Mouse (Mus musculus): Measurements from ENCODE around the gene Setx. TPM values are rescaled to one million over a fixed set of nuclear protein-coding genes. Genes with fewer than 3 reads are reported as not detected.
"Not testable (repeated sequence)": the region's sequence is repeated elsewhere in the genome, so short reads cannot be mapped to it uniquely, and the experiment has no call there.

Setx gene
- 40.2 and 42.6 TPM in 2 replicates for total RNA-seq (2015)
- total RNA-seq (2017) = 75.1 and 91.8 TPM in 2 replicates

DNA sequence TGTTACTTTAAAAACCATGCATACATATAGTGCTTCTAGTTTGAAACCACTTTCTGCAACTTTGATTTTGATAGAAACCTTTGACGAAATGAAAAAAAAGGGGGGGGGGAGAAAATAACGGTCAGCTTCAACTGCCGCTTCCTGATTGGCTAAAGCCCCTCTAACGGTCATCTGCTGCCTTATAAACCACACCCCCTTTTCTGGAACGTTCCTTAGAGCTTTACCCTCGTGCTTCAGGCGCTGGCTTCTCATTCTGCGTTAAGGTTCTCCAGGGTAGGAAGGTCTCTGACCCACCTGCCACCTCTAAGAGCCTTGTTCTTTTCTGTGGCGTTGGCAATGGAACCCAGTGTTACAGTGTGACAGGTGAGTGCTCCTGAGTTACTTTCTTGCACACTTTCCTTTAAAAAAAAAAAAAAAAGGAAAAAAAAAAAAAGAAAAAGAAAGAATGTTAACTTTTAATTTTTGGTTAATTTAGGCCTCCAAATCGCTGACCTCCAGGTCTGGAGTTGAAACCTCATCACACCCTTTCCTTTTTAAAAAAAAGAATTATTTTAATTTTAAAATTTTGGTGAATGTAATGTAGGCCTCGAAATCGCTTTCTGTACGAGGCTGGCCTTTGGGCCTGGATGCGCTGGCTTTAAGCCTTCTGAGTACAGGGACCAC is at the start of gene Setx:
Gene Setx, plus strand, starts transcription at position 275 of the 663 bp plus-strand sequence.
- ATAC-seq (replicated peaks; ENCODE audit: poor library complexity) = no peak

- ATAC-seq (replicated peaks; ENCODE audit: poor library complexity) = no peak
Observed at GRCm38 (mm10) chr2:29074676-29075075, 49.3 kb upstream of the Setx start.

- ATAC-seq (replicated peaks; ENCODE audit: poor library complexity) = no peak
Observed at GRCm38 (mm10) chr2:29075331-29076070, 48.5 kb upstream of the Setx start.

DNA sequence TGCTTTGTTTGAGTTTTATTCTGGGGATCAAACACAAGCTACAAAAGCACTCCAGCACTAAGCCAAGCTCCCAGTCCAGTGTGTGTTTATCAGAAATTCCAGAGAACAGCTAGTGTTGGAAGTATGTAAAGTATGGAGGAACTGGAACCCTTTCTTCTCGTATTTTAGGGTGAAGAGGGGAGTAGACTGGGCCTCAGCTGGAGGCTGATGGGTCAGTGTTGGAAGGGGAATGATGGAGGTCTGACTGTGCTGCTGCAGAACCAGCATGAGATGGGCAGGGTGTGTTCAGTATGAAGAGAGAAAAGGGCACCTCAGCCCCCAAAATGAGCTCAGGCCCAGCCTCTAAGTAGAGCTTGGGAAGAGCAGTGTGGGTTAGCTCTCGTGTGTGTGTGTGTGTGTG is 47.8 kb upstream of the Setx start:
- no peak for ATAC-seq (replicated peaks; ENCODE audit: poor library complexity)

GRCm38 (mm10) chr2:29081965-29082364 is 42.0 kb upstream of the Setx start:
- ATAC-seq (replicated peaks; ENCODE audit: poor library complexity) = no peak

DNA sequence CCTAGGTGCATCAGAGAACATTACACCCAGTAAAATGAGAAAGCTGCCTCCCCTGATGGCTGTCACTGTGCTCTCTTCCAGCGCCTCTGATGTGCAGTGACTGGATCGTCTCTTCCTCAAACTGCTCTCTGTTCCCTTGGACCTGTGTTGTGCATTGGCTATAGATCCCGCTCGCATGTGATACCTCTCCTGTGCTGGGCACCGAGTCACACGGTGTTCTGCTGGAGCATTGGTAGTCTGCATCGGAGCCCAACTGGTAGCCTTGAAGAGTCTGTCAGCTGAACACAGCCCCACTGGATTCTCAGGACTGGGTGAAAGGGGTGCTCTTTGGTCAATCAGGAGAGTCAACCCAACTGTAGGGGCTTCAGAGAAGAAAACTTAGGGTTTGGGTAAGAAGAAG is 38.0 kb upstream of the Setx start:
- ATAC-seq (replicated peaks; ENCODE audit: poor library complexity) = no peak

DNA sequence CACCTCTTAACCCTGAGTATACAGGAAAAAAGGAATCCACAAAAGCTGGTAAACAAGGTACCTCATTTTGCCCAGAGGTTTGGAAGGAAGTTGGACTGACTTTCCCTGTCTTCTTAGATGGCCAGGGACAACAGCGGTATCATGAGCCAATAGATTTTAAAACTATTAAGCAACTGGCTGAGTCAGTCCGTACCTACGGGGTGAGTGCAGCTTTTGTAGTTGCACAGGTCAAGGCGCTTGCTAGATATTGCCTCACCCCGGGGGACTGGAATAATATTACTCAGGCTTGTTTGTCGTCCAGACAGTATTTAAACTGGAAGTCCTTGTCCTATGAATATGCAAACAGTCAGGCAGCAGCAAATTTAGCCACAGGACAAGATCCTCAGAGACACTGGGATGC is 34.7 kb upstream of the Setx start:
- ATAC-seq (replicated peaks; ENCODE audit: poor library complexity) = not testable (repeated sequence)

GRCm38 (mm10) chr2:29095674-29096073 is 28.3 kb upstream of the Setx start:
- ATAC-seq (replicated peaks; ENCODE audit: poor library complexity) = no peak

DNA sequence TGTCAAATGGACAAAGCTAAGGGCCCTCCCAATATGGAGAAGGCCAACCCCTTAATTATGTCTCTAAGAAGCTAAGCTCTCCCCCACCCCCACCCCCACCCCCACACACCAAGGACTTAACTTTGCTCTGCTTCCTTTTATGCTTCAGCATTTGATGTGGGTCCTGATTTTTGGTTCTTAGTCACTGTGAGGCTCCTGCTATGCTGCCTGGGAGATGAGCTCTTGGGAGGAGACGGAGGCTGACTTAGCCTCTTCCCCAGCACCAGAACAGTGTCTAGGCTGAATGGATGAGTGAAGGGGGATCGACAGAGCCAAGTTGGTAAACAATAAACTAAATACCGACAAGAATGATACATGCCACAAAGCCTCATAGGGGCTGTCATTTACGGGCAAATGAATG is 27.2 kb upstream of the Setx start:
- ATAC-seq (replicated peaks; ENCODE audit: poor library complexity) = no peak

DNA sequence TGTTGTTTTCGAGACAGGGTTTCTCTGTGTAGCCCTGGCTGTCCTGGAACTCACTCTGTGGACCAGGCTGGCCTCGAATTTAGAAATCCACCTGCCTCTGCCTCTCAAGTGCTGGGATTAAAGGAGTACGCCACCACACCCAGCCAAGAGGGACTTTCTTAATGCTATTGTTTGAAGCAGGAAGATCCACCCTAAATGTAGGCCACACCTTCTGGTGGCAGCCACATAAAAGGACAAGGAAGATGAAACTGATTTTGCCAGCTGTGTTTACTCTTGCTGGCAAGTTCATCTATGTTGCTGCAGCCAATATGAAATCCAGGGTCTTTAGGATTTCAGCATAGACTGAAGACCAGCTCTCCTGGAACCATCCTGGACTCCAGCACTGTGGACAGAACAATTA is 26.5 kb upstream of the Setx start:
- ATAC-seq (replicated peaks; ENCODE audit: poor library complexity) = no peak

GRCm38 (mm10) chr2:29097955-29098354 is 26.0 kb upstream of the Setx start:
- not testable (repeated sequence) for ATAC-seq (replicated peaks; ENCODE audit: poor library complexity)

GRCm38 (mm10) chr2:29098786-29099185 is 25.2 kb upstream of the Setx start:
- no peak for ATAC-seq (replicated peaks; ENCODE audit: poor library complexity)

GRCm38 (mm10) chr2:29099646-29100045 is 24.3 kb upstream of the Setx start:
- no peak for ATAC-seq (replicated peaks; ENCODE audit: poor library complexity)

DNA sequence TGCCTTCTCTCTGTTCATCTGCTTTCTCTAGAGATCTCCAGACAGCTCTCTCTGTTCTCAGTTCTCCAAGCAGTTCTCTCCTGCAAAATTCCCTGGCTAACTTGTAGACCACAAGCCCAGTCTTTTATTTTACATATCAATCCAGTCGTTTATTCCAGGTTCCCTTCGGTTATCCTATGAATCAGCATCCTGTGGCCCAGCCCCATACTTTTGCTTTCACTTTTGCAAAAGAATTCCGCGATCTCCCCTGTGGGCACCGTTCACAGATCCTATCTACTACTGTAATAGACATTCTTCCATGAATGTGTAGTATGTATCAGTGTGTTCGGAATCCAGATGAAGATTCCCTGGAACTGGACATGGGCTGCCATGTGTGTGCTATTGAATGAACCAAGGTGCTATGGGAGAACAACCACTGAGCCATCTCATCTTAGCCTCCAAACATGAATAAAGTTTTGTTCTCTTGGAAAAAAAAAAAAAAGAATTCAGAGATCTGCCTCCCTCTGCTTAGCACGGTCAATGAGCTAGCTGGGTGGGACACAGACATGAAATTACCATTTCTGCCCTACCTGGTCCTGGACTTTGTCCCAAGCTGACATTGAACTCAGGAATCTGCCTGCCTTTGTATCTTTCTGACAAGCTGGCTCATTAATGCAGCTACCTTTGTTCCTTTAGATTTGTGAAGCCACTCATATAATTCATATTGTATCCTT is 23.0 kb upstream of the Setx start:
- no peak for ATAC-seq (replicated peaks; ENCODE audit: poor library complexity)

DNA sequence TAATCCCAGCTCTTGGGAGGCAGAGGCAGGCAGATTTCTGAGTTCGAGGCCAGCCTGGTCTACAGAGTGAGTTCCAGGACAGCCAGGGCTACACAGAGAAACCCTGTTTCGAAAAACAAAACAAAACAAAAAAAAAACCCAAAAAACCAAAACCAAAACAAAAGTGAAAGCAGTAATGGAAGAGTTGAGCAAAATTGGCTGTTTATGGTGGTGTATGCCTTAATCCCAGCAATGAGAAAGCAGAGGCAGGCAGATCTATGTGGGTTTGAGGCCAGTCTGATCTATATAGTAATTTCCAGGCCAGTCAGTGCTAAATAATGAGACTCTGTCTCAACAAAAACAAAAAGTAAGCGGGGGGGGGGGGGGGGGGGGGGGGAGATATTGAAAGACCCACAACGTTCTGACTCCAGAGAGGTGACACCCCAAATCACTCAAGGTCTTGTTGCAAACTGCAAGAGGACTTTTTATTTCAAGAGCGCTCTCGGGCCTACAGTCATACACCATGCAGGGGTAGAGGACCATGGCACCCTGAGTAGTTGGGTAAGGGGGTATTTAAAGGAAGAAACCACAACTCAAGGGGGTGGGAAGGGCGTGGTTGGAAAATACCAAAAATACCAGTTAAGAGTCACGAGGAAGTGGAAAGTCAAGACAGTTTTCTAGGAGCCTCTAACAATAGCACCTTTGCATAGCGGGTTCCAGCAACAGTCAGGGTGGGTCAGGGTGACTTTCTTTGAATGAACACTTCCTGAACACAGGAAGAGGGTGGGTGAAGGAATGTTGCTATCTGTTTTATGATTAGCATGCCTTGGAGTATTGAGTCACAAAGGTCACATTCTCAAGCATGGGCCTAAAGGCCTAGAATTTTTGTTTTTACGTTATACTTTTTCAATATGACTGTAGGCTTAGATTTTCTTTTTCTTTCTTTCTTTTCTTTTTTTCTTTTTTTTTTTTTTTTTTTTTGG is 21.3 kb upstream of the Setx start:
- not testable (repeated sequence) for ATAC-seq (replicated peaks; ENCODE audit: poor library complexity)

DNA sequence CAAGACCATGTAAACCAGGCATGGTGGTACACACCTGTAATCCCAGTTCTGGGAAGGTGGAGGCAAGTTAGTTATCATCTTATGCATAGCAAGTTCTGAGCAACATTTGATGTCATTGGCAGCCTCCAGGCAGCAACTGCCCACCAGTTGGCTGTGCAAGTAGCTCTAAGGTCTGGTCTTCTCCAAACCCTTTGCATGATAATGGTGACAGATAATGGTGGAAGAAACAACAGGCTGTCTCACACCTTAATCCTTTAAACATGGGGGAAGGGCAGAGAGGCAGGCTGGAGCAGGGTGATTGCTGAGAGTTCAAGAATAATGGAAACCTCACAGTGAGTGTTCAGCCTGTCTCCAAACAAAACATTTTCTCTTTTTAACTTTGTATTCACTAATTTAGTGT is 3.0 kb upstream of the Setx start:
- no peak for ATAC-seq (replicated peaks; ENCODE audit: poor library complexity)

- no peak for ATAC-seq (replicated peaks; ENCODE audit: poor library complexity)
Observed at GRCm38 (mm10) chr2:29122446-29122845, 1.5 kb upstream of the Setx start.

GRCm38 (mm10) chr2:29124571-29124935 is 572 bp downstream of the Setx start:
- no peak for ATAC-seq (replicated peaks; ENCODE audit: poor library complexity)

DNA sequence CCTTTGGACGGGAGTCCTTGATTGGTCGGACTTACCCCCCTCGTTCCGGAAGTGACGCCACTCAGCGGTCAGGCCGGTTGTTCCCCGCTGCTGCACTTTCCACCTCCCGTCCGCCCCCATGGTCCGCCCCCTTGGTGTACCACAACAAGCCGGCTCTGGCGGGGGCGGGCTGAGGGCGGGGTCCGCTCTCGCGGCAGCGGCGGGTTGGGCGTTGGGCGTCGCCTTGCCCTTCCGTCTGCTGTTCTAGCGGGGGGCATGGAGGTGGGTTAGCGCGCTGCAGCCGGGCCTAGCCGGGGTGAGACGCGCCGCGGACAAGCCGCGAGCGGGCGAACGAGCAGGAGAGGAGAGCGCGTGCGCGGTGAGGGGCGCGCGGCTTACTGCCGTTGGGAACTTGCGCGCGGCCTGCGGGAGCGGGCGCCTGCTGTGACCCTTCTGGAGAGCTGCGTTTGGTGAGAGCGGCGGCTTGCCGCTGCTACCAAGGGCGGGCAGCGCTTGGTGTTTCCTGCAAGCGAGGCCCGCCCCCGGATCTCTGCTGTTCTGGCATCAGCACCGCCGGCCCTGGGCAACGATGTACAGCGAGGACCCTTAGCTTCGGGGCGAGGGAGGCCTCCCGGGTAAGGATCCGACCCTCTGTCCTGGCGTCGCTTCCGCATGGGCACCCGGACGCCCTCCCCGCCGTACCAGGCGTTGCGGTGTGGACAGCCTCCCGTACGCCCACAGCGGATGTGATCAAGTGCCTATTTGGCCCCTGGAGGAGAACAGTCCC is 1.1 kb downstream of the Setx start:
- peak; percentile 96 for ATAC-seq (replicated peaks; ENCODE audit: poor library complexity)

Data from megakaryocyte progenitor cell, adult 5-6 weeks (primary cell).